ENCODE assay signal across 25 mouse cellular contexts in genomic region chr19:12634259-12634658, GRCm38 (mm10). TPM values are rescaled to one million over a fixed set of nuclear protein-coding genes. Genes with fewer than 3 reads are reported as not detected.
"Had no signal": no experiment of that assay in that cellular context is flagged by ENCODE, and none has a peak within 500 bp of the region (broad histone marks: within the 10 kb centered on the region; RNA-seq: fewer than 3 reads in every experiment).

No protein-coding gene starts in this region.

- H3K27ac ChIP-seq: neural tube, embryonic 13.5 days; neural tube, embryonic 15.5 days; stomach, embryonic 15.5 days; stomach, postnatal 0 days had no signal

- H3K4me1 ChIP-seq: neural tube, embryonic 13.5 days; neural tube, embryonic 15.5 days; stomach, embryonic 15.5 days had no signal

- H3K4me3 ChIP-seq: neural tube, embryonic 13.5 days; neural tube, embryonic 15.5 days; stomach, embryonic 15.5 days had no signal

- DNase-seq: retina, postnatal 1 day; right cerebral cortex, adult 18-20 months; right cerebral cortex, postnatal 14 days; right cerebral cortex, postnatal 25 days; right cerebral cortex, postnatal 4 days; spleen, adult 18-20 months; thymus, adult 18-20 months; thymus, adult 2 months; thymus, postnatal 14 days; thymus, postnatal 25 days; thymus, postnatal 36 days; thymus, postnatal 4 days had no signal

- H3K9me3 ChIP-seq: neural tube, embryonic 13.5 days; neural tube, embryonic 15.5 days; stomach, embryonic 15.5 days had no signal

- H3K9ac ChIP-seq: neural tube, embryonic 13.5 days; neural tube, embryonic 15.5 days; stomach, embryonic 15.5 days had no signal

- H3K36me3 ChIP-seq: neural tube, embryonic 13.5 days; neural tube, embryonic 15.5 days; stomach, embryonic 15.5 days had no signal

- H3K27me3 ChIP-seq: neural tube, embryonic 13.5 days; neural tube, embryonic 15.5 days; stomach, embryonic 15.5 days had no signal

- H3K4me2 ChIP-seq: neural tube, embryonic 13.5 days; neural tube, embryonic 15.5 days; stomach, embryonic 15.5 days had no signal

RNA-seq across cellular contexts. Expression of gene Glyat, which starts 1.2 kb away (rescaled TPM):
- total RNA-seq: neutrophil, adult 5-6 weeks had no signal
- polyA plus RNA-seq: neural tube, embryonic 13.5 days; neural tube, embryonic 14.5 days; small intestine, adult 2 months; spleen, adult 2 months; stomach, embryonic 14.5 days; stomach, embryonic 15.5 days; stomach, postnatal 0 days; testis, adult 2 months; thymus, adult 2 months had no signal

RNA-seq across cellular contexts. Expression of gene Gm4952, which starts 34.5 kb away (rescaled TPM):
- total RNA-seq: neutrophil, adult 5-6 weeks had no signal
- polyA plus RNA-seq: neural tube, embryonic 13.5 days; small intestine, adult 2 months; spleen, adult 2 months; stomach, embryonic 14.5 days; testis, adult 2 months; urinary bladder, adult 2 months had no signal

RNA-seq across cellular contexts. Expression of gene Olfr1442, which starts 36.0 kb away (rescaled TPM):
- total RNA-seq: neutrophil, adult 5-6 weeks had no signal
- polyA plus RNA-seq: neural tube, embryonic 13.5 days; neural tube, embryonic 14.5 days; neural tube, embryonic 15.5 days; small intestine, adult 2 months; spleen, adult 2 months; stomach, embryonic 14.5 days; stomach, embryonic 15.5 days; stomach, embryonic 16.5 days; stomach, postnatal 0 days; testis, adult 2 months; thymus, adult 2 months; thymus, postnatal 0 days; urinary bladder, adult 2 months had no signal

RNA-seq across cellular contexts. Expression of gene Olfr1443, which starts 43.7 kb away (rescaled TPM):
- total RNA-seq: neutrophil, adult 5-6 weeks had no signal
- polyA plus RNA-seq: neural tube, embryonic 13.5 days; neural tube, embryonic 14.5 days; neural tube, embryonic 15.5 days; small intestine, adult 2 months; spleen, adult 2 months; stomach, embryonic 14.5 days; stomach, embryonic 15.5 days; stomach, embryonic 16.5 days; stomach, postnatal 0 days; testis, adult 2 months; thymus, adult 2 months; thymus, postnatal 0 days; urinary bladder, adult 2 months had no signal
